Mouse (Mus musculus) spleen, postnatal 36 days (tissue): Measurements from ENCODE around the gene Tfpi2.

ENCODE experiments used
- DNase-seq, 2 experiments: peaks; one replicate each; pipeline ENCODE4 v3.0.0; 2022; ENCODE audit warnings: low spot score in 2 of 2, mixed read lengths in 1 of 2

Tfpi2 gene

DNA sequence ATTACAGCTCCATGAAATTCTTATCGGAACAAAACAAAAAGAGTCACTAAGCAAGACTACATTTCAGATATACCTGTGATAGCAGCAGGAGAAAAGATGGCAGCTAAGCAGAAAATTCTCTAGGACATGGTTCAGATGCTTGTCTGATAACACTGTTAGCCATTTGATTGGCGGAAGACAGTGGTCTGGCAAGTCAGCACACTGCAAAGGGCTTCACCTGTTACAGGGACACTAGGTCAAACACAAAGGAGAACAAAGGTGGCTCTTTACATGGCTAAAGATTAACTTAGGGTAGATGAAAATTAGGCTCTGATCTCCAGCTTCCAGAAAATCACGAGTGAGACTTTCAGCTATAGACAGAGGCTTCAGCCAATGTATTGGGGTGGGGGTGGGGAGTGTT lies at the start of gene Tfpi2:
Gene Tfpi2, minus strand, starts transcription at position 170 of the 400 bp plus-strand sequence.
- no peak for DNase-seq

- no peak for DNase-seq
Measured at GRCm38 (mm10) chr6:4030956-4031355, 42.2 kb upstream of the Tfpi2 start.

- no peak for DNase-seq
Measured at GRCm38 (mm10) chr6:4026367-4026766, 37.6 kb upstream of the Tfpi2 start.

- no peak for DNase-seq
Measured at GRCm38 (mm10) chr6:4022645-4023044, 33.9 kb upstream of the Tfpi2 start.

DNA sequence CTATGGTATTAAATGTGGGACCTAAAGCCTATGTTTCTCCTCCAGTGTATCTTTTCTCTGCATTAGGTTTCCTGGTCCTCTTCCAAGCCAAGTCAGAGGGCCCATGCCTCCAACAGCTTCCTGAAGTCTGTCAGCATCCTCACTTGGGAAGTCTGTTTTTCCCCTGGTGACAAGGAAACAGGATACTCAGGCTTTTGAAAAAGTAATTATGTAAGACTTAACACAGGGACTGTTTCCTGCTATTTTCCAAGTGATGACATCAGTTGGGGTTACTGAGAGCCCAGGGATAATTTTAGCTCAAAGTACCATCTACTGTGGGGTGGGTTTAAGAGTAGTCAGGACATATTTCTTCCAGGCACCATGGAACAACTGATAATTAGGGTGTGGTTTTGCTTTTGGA lies 20.8 kb upstream of the Tfpi2 start:
- no peak for DNase-seq

GRCm38 (mm10) chr6:4008501-4009040 lies 19.9 kb upstream of the Tfpi2 start:
- DNase-seq = no peak

DNA sequence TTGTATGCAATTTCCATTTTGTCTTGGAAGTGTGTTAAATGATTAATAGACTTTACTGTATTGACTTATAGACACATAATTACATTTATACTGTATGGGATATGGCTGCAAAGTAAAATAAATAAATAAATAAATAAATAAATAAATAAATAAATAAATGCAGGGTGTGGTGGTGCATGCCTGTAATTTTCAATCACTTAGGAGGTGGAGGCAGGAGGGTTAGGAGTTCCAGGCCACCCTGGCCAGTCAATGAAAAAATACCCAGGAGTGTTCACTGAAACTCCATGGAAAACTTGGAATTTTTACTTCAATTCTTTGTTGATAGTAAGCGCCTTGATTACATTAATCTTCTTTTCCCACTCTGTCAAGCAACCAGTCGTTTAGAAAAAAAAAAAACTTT lies 16.1 kb upstream of the Tfpi2 start:
- DNase-seq = no peak

DNA sequence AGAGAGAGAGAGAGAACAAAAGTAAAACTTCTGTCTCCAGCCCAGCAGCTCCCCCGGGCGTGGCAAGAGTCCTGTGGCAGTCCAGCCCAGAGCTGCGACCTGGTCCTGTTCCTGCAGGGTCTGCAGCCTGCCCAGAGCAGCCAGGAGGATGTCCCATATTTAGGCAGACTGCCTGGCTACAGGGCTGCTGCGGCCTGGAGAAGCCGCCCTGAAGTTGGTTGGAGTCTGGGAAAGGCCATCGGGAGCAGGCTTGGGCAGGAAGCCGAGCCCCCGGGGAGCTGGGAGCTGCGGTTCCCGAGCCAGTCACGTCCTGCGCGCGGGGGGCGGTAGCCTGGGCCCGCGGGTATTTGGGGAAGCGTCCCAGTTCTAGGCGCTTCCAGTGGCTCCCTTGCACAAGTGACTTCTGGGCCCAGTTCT lies 15.2 kb upstream of the Tfpi2 start, which contains the start of gene Gng11:
Gene Gng11, plus strand, starts transcription at position 15 of the 417 bp plus-strand sequence.
- peak; percentile 2 to 3 for DNase-seq

DNA sequence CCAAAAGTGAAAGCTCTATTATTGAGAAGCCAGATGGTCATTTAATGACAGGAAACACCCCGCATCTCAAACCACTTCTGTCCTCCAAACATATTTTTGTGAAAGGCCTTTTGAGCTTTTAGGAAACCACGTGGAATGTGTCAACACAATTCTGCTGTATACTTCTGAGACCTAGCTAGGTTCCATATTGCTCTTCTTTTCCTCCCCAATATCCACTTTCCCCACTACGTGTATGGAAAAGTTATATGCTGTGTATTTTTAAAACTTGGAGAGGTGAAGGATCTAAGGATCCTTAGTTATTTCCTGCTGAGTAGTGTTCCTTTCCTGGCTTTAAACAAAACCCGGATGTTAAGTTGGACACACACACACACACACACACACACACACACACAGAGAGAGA lies 14.7 kb upstream of the Tfpi2 start:
- no peak for DNase-seq

DNA sequence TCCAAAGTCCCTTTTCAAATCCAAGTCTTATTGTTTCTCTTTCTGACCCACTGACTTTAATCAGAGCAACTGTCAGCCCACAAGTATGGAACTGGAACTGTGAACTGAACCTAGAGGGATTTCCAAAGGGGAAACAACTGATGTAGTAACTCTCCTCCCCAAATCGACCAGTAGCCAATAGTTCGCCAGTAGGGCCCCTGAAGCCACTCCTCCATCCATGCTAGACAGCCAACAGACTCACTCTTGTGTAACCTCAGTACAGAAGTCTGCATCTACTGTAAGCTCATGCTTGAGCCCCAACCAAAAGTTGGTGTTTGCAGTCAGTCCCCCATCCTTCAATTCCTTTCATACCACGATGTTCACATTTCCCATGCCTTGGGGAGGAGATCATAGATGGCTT lies 12.0 kb upstream of the Tfpi2 start:
- DNase-seq = no peak

GRCm38 (mm10) chr6:3999296-3999695 lies 10.6 kb upstream of the Tfpi2 start:
- no peak for DNase-seq

GRCm38 (mm10) chr6:3998089-3998488 lies 9.4 kb upstream of the Tfpi2 start:
- no peak for DNase-seq

DNA sequence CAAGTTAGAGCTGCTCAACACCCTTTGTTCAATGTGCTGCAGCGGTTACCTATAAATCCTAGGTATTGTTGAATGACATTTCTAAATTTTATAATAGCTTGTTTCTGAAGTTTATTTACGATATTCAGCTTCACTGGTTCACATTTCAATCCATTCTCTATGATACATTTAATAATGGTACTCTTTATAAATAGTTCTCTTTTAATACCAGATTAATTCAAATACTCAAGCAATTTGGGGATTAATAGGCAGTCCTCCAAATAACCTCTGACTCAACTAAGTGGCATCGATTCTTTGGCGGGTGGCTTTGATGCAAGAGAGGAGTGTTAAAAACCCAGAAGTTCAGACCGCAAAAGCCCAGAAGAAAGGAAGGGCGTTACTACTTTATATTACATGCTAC lies 4.8 kb upstream of the Tfpi2 start, which contains the start of gene Gngt1:
Gene Gngt1, plus strand, starts transcription at position 301 of the 400 bp plus-strand sequence.
- DNase-seq = no peak

DNA sequence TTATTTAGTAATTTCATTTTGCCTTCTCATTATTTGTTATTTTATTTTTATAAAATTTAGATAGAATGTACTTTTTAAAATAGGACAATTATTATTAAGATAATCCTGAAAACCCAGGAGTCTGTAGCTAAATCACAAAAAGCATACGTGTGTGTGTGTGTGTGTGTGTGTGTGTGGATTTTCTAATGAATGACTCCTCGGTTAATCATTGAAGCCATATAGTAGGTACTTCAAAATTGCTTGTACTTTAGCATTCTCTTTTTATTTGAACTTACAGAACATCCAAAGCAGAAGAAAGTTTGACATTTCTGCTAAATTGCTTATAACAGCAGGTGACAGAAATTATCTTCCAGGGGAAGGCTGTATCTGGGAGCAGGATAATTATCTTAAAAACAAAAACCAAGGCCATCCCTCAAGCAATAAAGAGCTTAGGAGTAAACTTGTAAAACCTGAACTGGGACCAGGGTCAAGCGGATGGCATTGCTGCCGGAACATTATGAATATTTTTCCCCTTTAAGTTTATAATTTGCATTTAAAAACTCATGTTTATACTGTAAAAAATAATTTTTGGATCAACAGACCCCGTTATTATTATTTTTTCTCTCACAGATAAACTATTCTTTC lies 5.9 kb downstream of the Tfpi2 start:
- DNase-seq = no peak

DNA sequence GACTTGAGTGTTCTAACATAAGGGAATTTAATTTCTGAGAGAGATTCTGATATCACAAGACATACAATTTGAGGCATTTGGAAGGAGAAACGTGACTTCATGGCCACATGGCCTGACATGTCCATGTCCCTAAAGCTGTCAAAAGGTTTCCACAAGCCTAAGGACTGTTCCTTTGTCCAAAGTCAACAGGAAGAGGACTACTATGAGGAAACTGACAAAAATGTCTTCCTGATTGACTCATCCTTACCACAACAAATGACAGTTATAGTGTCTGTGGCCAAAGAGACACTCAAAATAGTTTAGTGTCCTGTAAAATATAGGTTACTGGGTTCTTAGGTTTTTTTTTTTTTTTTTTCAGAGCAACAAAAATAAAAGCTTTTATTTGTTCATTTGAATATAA lies 15.0 kb downstream of the Tfpi2 start:
- DNase-seq = no peak

- DNase-seq = peak in 1 of 2 experiments; percentile 1
Measured at GRCm38 (mm10) chr6:3967676-3968626, 20.8 kb downstream of the Tfpi2 start.

GRCm38 (mm10) chr6:3954969-3955368 lies 33.8 kb downstream of the Tfpi2 start:
- no peak for DNase-seq

DNA sequence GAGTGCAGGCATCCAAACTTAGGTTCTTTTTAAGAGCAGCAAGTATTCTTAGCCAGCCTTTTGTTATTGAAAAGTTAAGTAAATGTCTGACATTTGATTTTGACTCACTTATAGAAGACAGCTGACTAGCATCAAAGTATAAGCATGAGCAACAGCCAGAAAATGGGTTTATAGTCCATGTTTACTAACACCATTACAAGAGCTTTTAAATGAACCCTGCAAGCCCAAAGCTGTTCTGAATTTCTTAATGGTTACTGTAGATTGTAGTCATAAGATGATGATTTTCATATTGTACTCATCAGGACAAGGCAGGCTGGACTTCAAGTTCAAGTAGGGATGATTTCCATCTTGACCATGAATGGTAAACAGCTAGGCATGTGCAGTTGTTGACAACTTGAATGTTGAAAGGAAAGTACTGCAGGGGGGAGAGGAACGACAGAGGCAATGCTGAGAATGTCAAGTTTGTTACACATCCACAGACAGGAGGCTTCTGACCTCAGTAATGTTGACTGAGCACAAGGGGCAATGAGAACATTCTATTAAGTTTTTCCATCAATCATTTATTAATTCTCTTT lies 52.5 kb downstream of the Tfpi2 start:
- no peak for DNase-seq

- DNase-seq = no peak
Measured at GRCm38 (mm10) chr6:3935606-3936005, 53.1 kb downstream of the Tfpi2 start.

DNA sequence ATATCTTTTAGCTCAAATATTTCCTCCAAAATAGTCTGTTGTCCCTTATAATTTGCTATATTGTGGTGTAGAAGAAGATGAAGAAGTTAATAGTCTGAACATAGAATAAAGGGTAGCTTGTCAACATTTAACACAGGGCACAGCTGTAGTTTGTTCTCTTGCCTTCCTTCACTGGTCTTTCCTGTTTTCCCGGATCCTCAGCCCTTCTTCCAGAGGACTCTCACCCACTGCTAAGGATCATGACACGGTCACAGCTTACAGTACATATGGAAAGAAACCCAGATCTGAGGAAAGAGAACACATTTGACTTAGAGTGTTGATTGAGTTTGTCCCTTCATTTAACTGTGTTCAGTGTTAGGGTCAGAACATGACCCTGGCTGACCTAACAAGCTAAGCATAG lies 53.7 kb downstream of the Tfpi2 start:
- no peak for DNase-seq

DNA sequence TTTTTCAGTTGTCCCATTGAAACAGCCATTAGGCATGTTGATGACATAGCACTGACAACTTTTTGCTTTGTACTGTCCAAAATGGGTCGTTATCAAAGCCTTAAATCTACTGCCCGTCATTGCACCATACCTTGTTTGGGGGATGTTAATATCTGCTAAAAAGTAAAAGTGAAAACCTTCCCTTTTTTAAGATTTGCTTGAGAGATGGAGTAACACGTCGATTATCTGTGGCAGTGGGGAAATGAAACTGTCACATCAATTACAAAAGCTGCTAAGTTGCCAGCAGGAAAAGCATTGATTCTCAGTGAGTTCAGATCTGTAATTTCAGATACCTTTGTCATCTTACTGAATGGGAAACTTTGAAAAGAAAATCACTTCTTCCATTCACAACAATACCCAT lies 62.6 kb downstream of the Tfpi2 start:
- no peak for DNase-seq

DNA sequence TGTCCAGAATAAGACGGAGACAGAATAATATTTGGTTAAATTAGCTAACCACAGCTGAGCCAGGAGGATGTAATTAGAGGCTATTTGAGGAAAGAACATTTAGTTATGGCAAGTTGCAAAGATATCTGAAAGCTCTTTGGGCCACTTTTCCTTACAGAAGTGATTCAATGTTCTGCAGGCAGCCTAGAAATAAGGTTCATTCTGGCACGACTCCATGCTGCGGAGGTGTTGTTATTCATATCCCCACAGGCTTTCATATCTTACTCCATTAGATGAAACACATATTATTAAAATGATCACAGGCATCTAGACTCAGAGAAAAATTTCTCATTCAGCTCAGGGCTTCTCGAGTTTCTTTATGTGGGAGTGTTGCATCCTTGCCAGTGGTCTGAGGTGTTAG lies 65.8 kb downstream of the Tfpi2 start:
- no peak for DNase-seq
